10 mouse cellular contexts compared by ENCODE assay signal in genomic region chr5:111755330-111755729, GRCm38 (mm10). TPM values are rescaled to one million over a fixed set of nuclear protein-coding genes. Genes with fewer than 3 reads are reported as not detected.
DNase-seq lines count a peak whose midpoint lies in the region; ATAC-seq lines count a peak whose summit lies in the region.
"Had no signal": no experiment of that assay in that cellular context is flagged by ENCODE, and none has a peak within 500 bp of the region (broad histone marks: within the 10 kb centered on the region; RNA-seq: fewer than 3 reads in every experiment).

No protein-coding gene starts in this region.

- H3K4me2 ChIP-seq in heart, embryonic 15.5 days: peak overlapping the region; percentile 49
- peak overlapping the region; percentile 45; the same call in 1 of the 2 replicates for H3K4me2 ChIP-seq in hindbrain, embryonic 13.5 days
- H3K4me2 ChIP-seq in midbrain, embryonic 13.5 days (replicated peaks): peak overlapping the region; percentile 46

- no peaks in the 10 kb centered on the region for H3K36me3 ChIP-seq in heart, embryonic 15.5 days
- no peaks in the 10 kb centered on the region for H3K36me3 ChIP-seq in hindbrain, embryonic 13.5 days
- no peaks in the 10 kb centered on the region for H3K36me3 ChIP-seq in midbrain, embryonic 13.5 days

- peak; percentile 50; the same call in 1 of the 2 replicates for ATAC-seq in heart, embryonic 15.5 days (replicated peaks; ENCODE audit: insufficient number of reproducible peaks, insufficient read depth, low FRiP score, low read depth)
- ATAC-seq in hindbrain, embryonic 13.5 days (ENCODE audit: low FRiP score): peak; percentile 62; the same call in 1 of the 2 replicates
- peak; percentile 65 for ATAC-seq in midbrain, embryonic 13.5 days
- no peak for ATAC-seq in erythroblast, adult 5-6 weeks (replicated peaks; ENCODE audit: low FRiP score, poor library complexity, severe bottlenecking)

- intact Hi-C loops in heart, postnatal 10 days (cut with DNase I): no loop called here

- H3K4me1 ChIP-seq in heart, embryonic 15.5 days (replicated peaks): peaks cover 8% of the 10 kb centered on the region
- peaks cover 27% of the 10 kb centered on the region for H3K4me1 ChIP-seq in hindbrain, embryonic 13.5 days (replicated peaks)
- peaks cover 47% of the 10 kb centered on the region for H3K4me1 ChIP-seq in midbrain, embryonic 13.5 days (replicated peaks)

- no peak overlapping the region for H3K4me3 ChIP-seq in heart, embryonic 15.5 days
- H3K4me3 ChIP-seq in hindbrain, embryonic 13.5 days: no peak overlapping the region
- H3K4me3 ChIP-seq in midbrain, embryonic 13.5 days (replicated peaks): no peak overlapping the region

- H3K9me3 ChIP-seq in heart, embryonic 15.5 days (replicated peaks): no peaks in the 10 kb centered on the region
- H3K9me3 ChIP-seq in hindbrain, embryonic 13.5 days: no peaks in the 10 kb centered on the region
- H3K9me3 ChIP-seq in midbrain, embryonic 13.5 days: no peaks in the 10 kb centered on the region

- WGBS in heart, embryonic 15.5 days: 16% methylated on average over 5 of the region's 5 CpGs
- WGBS in hindbrain, embryonic 13.5 days: 11% methylated on average over 5 of the region's 5 CpGs
- 5% methylated on average over 5 of the region's 5 CpGs for WGBS in midbrain, embryonic 13.5 days

- peak overlapping the region; percentile 59 for H3K27ac ChIP-seq in heart, embryonic 15.5 days
- peak overlapping the region; percentile 88 for H3K27ac ChIP-seq in hindbrain, embryonic 13.5 days
- peak overlapping the region; percentile 96 for H3K27ac ChIP-seq in midbrain, embryonic 13.5 days

- H3K9ac ChIP-seq in heart, embryonic 15.5 days: no peak overlapping the region
- H3K9ac ChIP-seq in hindbrain, embryonic 13.5 days: no peak overlapping the region
- H3K9ac ChIP-seq in midbrain, embryonic 13.5 days (replicated peaks): no peak overlapping the region

- DNase-seq in heart, postnatal 10 days: no peak
- DNase-seq in T-cell, adult 2 months (ENCODE audit: low spot score): peak; percentile 4
- DNase-seq in cerebellum, adult 11-12 months: no peak
- DNase-seq in layer of hippocampus, postnatal 14 days (ENCODE audit: low spot score in 2 of 2): no peak

- no peaks in the 10 kb centered on the region for H3K27me3 ChIP-seq in heart, embryonic 15.5 days
- no peaks in the 10 kb centered on the region for H3K27me3 ChIP-seq in hindbrain, embryonic 13.5 days
- H3K27me3 ChIP-seq in midbrain, embryonic 13.5 days: no peaks in the 10 kb centered on the region

RNA-seq across cellular contexts. Expression of gene Gm26897, which starts 21.6 kb away (rescaled TPM):
- not detected in 2 replicates for polyA plus RNA-seq in heart, embryonic 15.5 days (2015; fragmentation: Nextera tagmentation; extraction: Ambion mirVana)
- total RNA-seq in heart, postnatal 10 days (2021): not detected
- polyA plus RNA-seq in hindbrain, embryonic 13.5 days (2015; fragmentation: Nextera tagmentation; extraction: Ambion mirVana): not detected in 2 replicates
- not detected in 2 replicates for polyA plus RNA-seq in midbrain, embryonic 13.5 days (2015; fragmentation: Nextera tagmentation; extraction: Ambion mirVana)
- not detected in 2 replicates for total RNA-seq in erythroblast, adult 5-6 weeks (2015; ENCODE audit: low replicate concordance)
- total RNA-seq in erythroblast, adult 5-6 weeks (2017; ENCODE audit: low replicate concordance): not detected in 2 replicates
- not detected for total RNA-seq in layer of hippocampus, postnatal 14 days (2021)
- total RNA-seq: MEL had no signal
- polyA plus RNA-seq: large intestine, adult 2 months had no signal
